Mouse (Mus musculus) left cerebral cortex, postnatal 25 days (tissue): ENCODE data around the gene Fry. TPM values are rescaled to one million over a fixed set of nuclear protein-coding genes. Genes with fewer than 3 reads are reported as not detected.
A peak's percentile ranks its signal among the peaks of the same experiment; 100 is the strongest.

Experiments used
- DNase-seq, 2 experiments: peaks; one replicate each; pipeline ENCODE4 v3.0.0; 2022; ENCODE audit warnings: low spot score in 2 of 2, mixed read lengths in 1 of 2
- intact Hi-C: fragments of 180-260 bp; cut with DNase I; formaldehyde crosslinking; loops from one replicate; pipeline ENCODE4 v1.15.1; 2025
- total RNA-seq, 2 experiments: library from RNA; stranded (reverse); gene quantifications; 2 replicates each; pipeline ENCODE4 v1.2.3; 2021

Gene Fry
- total RNA-seq, 2 experiments from 2014 or later: 166 to 187 TPM

- peak; percentile 63 to 77 for DNase-seq
- intact Hi-C loops: no loop called here
These were observed 4.1 kb downstream of the Fry start for GRCm38 (mm10) chr5:150122571-150122970.

DNA sequence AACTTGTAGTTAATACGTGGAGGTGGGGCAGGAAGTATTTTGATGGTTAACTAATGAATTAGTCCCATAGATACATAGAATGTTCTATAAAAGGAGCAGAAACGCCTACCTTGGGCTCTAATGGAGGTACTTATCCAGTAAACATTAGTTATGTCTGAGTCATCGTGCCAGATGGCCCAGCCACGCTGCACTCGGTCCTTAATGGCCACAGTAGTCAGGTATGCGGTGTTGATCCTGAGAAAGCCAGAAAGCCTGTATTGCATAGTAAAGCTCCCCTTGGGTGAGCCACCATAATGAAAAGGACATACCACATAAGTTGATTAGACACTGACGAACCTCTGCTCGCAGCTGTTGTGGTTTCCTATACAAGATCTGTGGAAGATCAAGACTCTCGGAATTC, 7.5 kb downstream of the Fry start:
- intact Hi-C loops: no loop called here
- no peak for DNase-seq

GRCm38 (mm10) chr5:150128432-150128831, 10.0 kb downstream of the Fry start:
- peak in 1 of 2 experiments; percentile 65 for DNase-seq
- intact Hi-C loops: no loop called here

GRCm38 (mm10) chr5:150130144-150130543, 11.7 kb downstream of the Fry start:
- no peak for DNase-seq
- intact Hi-C loops: no loop called here

DNA sequence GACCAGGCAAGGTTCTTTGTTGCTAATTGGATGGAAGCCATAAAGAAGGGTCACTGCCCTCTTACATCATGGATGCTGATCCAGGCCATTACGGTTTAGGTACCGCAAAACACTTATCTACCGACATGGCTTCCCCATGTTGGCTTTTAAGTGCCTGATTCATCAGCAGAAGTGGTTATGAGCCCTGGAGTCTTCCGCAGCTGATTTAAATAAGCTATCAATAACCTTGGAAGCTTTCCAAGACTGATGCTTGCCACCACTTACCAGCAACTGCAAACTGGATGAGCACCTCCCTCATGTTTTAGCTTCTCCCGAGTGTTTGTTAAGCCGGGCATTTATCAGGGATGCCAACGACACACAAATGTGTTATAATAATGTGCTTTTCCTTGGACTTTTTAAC, 12.7 kb downstream of the Fry start:
- intact Hi-C loops: no loop called here
- no peak for DNase-seq

DNA sequence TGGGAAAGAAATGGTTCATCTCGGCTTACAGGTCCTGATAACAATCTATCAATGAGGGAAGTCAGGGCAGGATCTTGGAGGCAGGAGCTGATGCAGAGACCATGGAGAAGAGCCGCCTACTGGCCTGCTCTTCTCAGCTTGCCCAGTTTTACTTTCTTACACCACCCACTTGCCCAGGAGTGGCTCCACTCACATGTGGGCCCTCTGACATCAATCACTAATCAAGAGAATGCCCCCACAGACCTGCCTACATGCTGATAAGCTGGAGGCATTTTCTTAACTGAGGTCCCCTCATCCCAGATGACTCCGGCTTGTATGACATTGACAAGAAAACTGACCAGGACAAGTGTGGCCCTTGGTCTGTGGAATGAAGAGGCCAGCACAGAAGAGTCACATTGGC, 16.2 kb downstream of the Fry start:
- intact Hi-C loops: no loop called here

DNA sequence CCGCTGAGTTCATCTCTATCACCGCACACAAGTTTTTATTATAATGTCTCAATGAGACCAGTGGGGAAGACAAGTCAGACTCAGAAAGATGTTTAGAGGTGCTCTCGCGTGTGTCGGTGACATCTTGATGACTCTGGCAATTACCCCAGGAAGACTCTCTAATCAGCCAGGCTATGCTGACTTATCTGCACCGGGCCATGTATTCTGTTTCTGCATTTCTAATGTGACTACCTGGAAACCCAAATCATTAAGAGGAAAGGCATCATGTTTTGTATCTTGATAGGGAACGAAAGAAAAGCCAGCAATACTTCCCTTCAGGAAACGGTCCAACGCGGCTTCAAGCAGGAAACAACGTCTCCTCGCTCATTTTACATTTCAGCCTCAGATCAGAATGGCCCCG, 17.1 kb downstream of the Fry start:
- DNase-seq: no peak

More for the DNA sequence above, 16.2 kb downstream of the Fry start:
- DNase-seq: no peak

GRCm38 (mm10) chr5:150137772-150138451, 19.5 kb downstream of the Fry start:
- intact Hi-C loops: no loop called here
- no peak for DNase-seq

More for the DNA sequence above, 17.1 kb downstream of the Fry start:
- intact Hi-C loops: no loop called here

- intact Hi-C loops: no loop called here
- no peak for DNase-seq
These were observed 22.1 kb downstream of the Fry start for GRCm38 (mm10) chr5:150140513-150140912.

DNA sequence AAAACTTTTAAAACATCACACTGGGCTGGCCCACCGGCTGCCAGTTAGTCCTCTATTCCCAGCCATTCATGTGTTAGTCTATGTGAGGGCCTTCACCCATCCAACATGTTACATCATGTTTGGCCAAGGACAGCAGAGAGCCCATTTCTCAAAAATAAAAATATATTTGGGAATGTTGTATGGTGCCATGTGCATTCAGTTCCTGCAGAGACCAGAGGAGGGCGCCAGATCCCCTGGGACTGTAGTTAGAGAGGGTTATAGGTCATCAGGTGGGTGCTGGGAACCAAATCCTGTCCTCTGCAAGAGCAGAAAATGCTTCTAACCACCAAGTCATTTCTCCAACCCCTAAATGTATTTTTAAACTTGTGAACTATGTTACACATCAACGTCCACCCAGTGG, 27.5 kb downstream of the Fry start:
- no peak for DNase-seq
- intact Hi-C loops: no loop called here

DNA sequence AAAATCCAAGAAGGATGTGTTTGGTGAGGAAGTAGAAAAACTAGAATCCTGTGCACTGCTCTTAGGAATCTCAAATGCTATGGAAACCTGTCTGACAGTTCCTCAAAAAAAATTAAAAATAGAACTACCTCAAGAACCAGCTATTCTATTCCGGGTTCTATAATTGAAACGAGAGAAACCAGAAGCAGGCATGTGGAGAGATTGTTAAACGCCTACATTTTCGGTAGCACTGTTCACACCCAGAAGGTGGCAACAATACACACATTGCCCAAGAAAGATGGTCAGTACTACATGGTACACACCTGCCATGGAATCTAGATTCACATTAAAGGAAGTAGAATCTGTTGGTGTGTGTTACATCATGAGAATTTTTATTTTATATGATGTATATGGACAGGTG, 28.2 kb downstream of the Fry start:
- peak in 1 of 2 experiments; percentile 70 for DNase-seq

GRCm38 (mm10) chr5:150149725-150150124, 31.3 kb downstream of the Fry start:
- intact Hi-C loops: no loop called here
- peak in 1 of 2 experiments; percentile 77 for DNase-seq

More for the DNA sequence above, 28.2 kb downstream of the Fry start:
- intact Hi-C loops: no loop called here

- intact Hi-C loops: no loop called here
- no peak for DNase-seq
These were observed 32.5 kb downstream of the Fry start for GRCm38 (mm10) chr5:150150986-150151385.

DNA sequence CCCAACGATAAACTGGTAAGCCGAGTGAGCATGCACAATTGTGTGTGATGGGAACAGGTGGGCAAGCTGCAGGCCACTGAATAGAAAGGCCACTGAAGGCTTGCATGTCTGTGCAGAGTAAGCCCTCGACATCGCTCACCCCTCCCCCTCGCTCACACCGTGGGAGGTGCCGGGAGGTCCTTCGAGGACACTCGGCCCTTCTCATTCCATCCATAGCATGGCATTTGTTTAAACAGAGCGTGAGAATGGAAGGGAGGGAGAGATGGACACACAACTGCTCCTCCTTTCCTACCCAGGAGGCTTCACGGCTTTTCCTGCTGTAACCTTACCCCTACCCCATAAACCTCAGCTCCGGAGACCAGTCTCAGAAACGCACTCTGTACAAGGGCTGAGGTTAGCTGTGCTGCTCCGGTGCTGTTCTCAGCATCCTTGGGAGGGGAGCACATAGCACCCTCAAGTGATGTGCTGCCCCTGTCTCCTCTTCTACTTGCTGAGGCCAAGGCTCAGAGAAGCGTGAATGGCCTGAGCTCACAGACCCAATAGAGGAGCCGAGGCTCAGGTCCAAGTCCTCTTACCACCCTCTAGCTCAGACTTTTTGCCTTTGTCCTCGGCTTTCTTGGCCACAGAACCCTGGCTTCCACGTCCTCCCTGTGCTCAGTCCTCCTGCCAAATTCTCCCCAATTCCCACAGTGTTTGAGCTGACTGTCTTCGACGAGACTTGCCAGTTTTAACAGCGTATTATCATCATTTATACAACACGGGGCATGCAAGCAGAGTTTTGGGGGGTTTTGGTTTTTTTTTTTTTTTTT, 33.8 kb downstream of the Fry start:
- peak in 1 of 2 experiments; percentile 54 for DNase-seq
- intact Hi-C loops: no loop called here

GRCm38 (mm10) chr5:150152880-150153281, 34.4 kb downstream of the Fry start:
- DNase-seq: no peak
- intact Hi-C loops: no loop called here

GRCm38 (mm10) chr5:150155388-150155787, 36.9 kb downstream of the Fry start:
- DNase-seq: no peak
- intact Hi-C loops: no loop called here

- DNase-seq: peak; percentile 44 to 56
- intact Hi-C loops: loop anchor here (2.0 kb wide), 2 partner anchors 37 to 59 kb away; partner anchors contain the start of gene Fry
These were observed 37.8 kb downstream of the Fry start for GRCm38 (mm10) chr5:150156063-150156786.

DNA sequence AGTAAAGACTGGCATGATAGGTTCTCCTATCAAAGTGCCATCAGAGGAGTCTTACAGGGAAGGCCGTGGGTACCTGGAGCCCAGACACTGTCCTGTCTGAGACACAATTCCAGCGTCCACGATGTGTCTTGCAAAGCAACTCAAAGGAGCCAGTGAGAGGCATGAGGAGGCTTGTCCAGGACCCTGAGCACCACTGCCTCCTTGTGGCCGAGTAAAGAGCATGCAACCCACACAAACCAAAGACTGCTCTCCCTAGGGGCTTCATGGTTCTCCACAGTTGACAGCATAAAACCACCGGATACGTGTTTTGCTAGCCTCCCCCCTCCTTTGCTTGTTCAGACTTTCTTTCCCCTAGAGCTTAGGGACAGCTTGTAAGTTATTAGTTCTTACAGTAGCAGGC, 39.2 kb downstream of the Fry start:
- intact Hi-C loops: loop anchor here (2.0 kb wide), 2 partner anchors 39 to 61 kb away; partner anchors contain the start of gene Fry
- DNase-seq: no peak

- intact Hi-C loops: no loop called here
- no peak for DNase-seq
These were observed 40.7 kb downstream of the Fry start for GRCm38 (mm10) chr5:150159151-150159550.

DNA sequence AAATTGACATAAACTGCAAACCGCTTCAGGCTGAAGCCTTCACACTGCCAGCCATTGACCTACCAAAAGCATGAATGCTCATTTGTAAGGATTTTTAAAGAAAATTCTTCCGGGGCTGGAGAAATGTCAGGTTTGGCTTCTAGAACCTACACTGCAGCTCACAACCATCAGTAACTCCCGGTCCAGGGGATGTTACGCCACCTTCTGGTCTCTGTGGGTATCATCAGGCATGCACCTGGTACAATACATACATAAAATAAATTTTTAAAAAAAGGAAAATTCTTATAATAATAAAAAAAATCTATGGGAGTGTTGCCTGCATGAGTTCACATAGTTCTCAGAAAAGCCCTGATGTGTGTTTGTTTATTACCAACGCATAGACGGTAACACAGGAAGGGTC, 42.7 kb downstream of the Fry start:
- intact Hi-C loops: loop anchor here (10.0 kb wide), 1 partner anchor 504 kb away; the partner anchor contains the start of gene N4bp2l2
- DNase-seq: no peak
